Mouse (Mus musculus) urinary bladder, postnatal 14 days (tissue): ENCODE results near the gene Prss23.
A peak's percentile ranks its signal among the peaks of the same experiment; 100 is the strongest.

Experiments used
- DNase-seq: peaks from one replicate; pipeline ENCODE4 v3.0.0; 2021; ENCODE audit warnings: low spot score

The Prss23 gene

DNA sequence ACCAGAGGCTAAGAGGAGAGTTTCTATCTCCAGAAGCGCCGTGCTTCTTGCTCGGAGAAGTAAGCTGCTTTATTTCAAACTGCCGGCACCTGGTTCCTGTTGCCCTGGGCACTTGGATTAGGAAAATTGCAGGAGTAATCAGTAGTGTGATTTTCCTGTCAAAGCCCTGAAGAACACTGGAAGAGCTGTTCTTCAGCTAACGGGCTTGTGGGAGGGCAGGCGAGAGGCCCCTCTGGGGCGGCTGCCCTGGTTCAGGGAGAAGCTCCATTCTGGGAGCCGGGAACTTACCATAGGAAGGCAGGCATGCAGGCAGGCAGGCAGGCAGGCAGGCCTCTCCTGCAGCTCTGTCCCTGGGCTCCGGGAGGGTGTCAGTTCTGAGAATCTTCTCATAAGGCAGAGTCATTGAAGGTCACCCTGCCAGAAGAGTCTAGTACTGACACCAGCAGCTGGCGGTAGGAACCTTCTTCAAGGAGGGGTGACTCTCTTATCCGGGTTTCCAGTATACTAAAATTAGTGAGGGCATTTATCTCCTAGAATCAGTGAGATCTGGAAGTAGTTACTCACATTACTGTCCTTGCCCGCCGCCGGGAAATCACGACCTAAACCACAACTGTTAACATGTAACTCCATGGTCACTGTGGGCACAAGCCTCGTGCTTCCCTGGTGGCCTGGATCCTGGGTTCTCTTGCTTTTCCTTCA, at the start of gene Prss23:
TSS of gene Prss23 (minus strand) at position 457 of the 699 bp plus-strand sequence.
- DNase-seq, result no peak

DNA sequence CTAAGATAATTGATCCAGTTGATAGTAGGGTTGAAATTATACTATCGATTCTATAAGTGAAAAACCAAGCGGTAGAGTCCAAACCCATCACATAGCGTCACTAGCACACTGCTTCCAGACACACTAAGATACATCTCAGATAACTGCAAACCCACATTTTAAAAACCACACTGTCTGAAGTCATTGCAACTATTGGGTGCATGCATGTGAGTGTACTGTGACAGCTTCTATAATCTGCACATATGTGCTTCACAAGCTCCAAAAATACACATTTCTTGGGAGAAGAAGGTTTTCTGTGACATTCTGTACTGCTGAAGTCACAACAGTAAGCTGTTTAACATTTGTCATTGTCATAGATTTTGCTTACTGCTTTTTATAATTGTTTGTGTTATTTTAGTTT, 49.1 kb upstream of the Prss23 start:
- DNase-seq, result no peak

DNA sequence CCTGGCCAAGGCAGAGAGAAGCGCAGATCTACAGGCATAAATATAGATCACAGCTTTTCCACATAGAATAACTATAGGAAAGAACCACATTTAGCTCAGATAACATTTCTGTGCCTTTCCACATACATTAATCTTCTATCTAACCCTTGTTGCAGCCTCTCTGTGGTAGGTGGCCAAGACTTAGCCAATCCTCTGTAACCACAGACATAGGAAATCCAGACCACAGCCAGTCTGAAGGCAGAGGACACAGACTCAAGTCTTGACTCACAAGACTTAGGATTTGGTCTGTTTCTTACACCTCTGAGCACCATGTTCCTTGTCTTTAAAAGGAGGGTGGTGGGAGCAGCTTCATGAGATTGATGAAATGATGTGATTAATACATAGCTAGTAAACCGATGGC, 37.6 kb upstream of the Prss23 start:
- no peak for DNase-seq

DNA sequence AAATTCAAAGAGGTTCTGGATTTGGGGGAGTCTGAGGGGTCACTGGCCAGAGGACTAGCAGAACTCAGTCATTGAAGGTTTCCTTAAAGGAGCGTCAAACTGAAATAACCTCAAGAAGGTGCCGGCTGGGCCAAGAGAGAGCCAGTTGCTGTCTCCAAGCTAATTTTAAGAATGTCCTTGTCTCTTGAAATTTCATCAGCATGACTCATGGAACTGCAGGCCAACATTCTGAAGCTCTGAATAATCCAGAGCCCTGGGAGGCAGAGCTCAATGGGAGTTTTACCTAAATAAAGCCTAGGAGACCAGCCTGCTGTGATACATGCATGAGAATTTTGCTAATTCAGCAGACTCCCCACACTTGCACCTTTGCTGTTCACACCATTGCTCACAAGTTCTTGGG, 36.5 kb upstream of the Prss23 start:
- peak; percentile 65 for DNase-seq

DNA sequence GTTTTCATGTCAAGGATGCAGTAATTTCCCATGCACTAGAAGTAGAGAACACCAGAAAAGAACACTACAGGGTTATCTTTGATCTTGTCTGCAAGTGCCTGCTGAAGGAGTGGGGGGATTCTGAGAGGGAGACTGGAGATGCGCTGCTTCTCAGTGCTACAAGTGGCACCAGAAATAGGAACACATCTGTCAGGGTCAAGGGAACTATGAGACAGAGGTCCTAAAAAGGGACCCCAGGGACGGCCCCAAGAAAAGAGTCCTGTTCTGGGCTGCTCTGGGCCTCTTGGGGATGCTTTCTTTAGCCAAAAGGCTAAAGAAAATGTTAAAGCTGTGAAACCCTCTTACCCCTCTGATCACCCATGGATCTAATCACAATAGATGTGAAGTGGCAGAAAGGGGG, 35.2 kb upstream of the Prss23 start:
- no peak for DNase-seq

DNA sequence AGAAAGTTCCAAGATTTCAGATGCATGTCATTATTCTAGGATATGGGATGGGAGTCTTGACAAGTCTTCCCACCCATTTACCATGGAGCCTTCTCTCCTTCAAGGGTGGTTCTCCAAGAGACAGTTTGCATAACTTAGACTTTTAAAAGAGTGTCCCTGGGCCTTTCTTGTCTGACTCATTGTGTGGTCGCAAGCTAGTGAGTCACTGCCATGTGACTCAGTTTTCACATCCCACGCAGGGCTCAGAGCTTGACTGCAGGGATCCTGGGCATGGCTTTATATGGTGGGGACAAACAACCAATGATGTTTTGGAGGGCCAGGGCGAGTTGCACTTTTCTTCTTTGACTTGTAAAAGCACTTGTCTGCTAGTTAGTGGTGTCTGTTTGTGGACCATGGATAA, 34.0 kb upstream of the Prss23 start:
- peak; percentile 40 for DNase-seq

DNA sequence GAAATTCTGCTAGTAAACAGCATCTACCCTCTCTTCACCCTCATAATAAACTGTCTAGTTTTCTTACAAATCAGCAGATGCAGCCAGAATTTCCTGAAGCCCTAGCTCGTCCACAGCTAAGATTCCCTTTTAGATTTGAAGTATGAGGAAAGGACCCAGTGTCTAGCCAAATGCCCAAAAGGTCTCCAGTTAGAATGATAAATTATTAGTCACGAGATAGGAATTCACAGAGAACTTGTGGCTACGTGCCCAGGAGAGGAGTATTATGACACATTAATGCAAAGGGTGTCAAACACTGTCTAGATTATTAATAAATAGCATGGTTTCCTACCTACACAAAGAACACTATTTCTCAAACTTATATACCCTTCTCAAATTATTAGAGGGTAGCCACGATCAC, 32.6 kb upstream of the Prss23 start:
- DNase-seq, result peak; percentile 9

DNA sequence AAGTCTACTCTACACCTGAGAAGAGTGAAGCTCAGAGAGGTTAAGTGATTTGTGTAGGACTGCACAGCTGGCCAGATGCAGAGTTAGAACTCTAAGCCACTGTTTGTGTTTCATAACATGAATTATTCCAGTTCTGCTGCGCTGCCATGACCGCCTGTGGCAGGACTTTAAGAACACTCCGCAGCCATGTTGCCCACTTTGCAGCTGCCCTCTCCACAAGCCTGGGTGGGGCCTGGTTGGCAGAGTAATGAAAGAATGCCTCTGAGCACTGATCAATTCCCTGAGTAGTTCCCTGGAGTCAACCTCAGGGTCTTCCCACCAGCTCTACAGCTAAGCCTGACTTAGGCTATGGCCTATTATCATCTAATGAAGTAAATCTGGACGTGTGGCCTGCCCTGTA, 32.1 kb upstream of the Prss23 start:
- DNase-seq, result no peak

DNA sequence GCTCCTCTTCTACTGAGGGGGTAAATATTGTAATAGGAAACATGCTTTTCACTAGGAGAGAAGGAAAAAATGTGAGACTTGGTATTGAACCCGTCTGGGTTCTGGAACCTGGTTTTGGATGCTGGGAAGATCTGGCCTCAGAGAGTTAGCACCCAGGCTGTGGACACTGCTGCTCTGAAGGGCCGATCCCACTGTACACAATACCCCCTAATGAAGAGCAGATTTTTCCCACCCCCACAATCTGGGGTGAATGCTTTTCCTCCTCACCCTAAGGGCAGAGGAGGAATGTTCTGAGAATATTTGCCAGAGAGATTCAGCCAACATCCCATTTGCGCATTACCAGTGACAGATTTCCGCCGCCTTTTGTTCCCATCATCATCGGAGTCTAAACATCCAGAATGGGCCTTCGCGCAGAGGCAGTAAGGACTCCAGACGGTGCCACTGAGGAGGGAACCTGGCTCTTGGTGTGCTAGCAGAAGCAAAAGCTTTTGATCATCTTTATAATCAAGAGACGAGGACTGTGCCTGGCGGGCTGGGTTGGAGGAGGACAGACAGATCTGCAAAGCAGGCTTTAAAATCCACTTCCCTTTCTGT, 31.6 kb upstream of the Prss23 start:
- no peak for DNase-seq

DNA sequence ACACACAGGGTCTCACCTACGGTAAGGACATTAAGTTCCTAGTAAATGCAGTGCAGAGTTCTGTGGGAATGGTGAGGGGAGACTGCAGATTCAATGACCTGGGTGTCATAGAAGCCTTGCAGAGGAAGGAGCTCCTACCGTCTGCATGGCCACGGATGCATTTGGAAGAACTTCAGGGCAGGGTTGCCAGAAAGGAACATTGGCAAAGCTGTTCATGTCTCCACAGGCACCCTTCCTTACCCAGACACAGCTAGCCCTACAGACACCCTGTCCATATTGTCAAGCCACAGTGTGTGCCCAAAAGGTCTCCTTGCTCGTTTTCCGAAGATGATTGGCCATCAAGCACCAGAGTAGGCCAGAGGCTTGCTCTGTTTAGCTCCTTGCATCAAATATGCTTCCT, 30.1 kb upstream of the Prss23 start:
- DNase-seq, result no peak

DNA sequence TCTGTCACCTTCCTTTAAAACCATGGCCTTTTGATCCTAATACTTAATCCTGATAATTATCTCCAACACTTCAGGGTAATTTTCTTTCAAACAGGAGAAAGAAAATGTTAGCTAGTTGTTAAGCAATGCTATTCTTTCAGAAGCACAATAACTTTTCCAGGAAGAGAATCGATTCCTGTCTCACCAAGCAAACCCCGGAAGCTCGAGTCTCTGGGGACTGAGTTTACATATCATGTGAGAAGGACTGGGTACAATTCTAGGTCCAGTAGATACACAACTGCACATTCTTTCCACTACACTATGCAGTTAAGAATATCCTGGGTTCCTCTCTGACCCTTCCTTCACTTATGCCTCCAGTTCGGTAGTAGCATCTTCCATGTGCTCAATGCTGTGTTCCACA, 29.7 kb upstream of the Prss23 start:
- no peak for DNase-seq

DNA sequence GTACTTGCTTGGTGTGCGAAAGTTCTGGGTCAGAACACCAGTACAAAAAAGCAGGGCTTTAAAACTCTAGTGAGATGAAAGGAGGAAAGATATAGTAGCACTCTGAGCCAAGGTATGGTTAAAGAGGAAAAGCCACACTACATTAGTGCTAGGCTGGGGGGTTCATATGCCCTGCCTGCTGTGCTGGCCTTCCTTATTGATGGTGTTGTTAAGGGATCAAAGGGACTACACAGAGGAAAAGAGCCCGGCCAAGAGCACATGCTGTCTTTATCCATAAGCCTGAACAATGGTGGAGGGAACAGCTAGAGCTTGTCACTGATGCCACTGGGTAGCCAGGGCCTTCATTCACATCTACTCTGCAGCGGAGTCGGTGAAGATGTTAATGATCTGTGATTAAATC, 28.2 kb upstream of the Prss23 start:
- no peak for DNase-seq

DNA sequence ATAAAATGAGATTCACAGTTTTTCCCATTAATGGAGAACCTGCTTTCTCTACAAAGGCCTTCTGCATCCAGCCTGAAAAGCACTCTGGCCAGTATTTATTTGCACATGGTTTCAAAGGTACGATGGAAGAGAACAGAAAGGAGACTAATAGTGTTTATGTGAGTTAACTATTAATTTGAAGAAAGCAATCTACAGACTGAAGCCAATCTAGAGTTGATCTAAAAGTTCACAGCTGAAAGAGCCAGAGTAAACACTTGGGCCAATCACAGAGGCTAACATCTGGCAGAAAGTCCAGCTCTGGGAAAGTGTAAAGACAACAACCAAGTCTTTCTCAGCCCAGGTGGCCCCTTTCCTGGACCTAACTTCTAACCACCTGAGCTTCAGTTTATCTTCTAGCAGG, 27.1 kb upstream of the Prss23 start:
- no peak for DNase-seq

DNA sequence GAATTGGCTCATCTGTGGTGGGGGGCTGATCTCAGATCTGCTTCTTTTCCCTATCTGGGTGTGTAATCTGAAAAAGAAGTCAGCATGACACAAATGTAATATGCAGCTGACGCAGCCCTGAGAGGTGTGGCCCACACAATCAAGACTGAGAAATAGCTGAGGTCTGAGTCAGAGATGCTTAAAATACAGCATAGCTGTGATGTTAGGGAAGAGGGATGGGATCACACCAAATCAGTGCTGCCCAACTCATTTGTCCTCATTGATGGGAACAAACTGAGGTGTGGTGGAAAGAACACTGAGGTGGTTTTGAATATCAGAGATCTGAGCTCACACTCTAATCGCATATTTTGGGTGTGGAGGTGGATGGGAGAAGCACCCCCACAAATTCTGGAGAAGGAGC, 14.0 kb upstream of the Prss23 start:
- DNase-seq, result no peak

DNA sequence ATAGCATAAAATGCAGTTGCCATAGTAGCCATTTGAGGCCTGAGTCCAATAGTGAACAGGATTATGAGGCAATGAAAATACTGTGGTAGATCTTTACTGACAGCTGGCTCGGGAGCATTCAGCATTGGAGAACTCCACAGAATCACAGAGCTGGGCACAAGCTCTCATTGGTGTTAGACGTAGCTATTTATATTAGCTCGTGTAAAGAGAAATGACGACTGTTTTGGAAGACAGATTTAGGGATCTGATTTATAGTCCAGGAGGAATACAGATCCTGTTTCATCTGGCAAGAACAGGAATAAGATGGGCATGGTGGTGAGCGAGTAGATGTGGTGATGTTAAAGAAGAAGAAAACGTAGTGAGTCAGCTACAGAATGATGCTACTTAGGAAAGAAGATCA, 12.4 kb upstream of the Prss23 start:
- DNase-seq, result no peak

DNA sequence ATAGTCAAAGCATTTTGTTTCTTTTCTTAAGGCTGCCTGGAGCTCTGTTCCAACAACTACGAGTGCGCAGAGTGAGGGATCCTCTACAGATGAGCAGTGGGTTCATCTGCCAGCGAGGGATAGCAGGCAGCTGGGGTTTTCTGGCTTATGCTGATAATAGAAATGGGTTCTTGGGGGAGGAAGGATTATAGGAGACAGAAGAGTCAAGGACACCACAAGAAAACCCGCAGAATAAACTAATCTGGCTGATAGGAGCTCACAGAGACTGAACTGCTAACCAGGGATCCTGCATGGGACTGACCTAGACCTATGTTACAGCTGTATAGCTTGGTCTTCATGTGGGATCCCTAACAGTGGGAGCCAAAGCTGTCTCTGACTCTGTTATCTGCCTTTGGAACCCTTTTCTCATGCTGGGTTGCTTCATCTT, 456 bp upstream of the Prss23 start:
- DNase-seq, result no peak

DNA sequence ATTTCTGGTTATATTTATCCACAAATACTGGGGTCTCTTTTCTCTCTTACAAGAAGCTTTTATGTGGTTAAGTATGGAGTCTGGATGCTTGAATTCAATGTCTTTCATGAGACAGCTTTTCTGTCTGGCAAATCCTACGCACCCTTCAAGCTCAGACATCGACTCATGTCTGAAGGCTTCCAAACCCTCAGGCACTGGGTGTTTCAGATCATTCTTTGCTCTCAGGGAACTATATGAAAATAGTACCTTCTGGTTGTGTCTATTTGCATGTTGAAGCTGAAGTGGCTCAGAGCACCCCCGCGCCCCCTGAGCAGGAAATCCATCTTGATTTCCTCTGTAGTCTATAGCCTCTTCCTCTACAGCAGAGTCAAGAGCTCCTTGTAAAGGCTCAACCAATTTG, 3.2 kb downstream of the Prss23 start:
- DNase-seq, result no peak

DNA sequence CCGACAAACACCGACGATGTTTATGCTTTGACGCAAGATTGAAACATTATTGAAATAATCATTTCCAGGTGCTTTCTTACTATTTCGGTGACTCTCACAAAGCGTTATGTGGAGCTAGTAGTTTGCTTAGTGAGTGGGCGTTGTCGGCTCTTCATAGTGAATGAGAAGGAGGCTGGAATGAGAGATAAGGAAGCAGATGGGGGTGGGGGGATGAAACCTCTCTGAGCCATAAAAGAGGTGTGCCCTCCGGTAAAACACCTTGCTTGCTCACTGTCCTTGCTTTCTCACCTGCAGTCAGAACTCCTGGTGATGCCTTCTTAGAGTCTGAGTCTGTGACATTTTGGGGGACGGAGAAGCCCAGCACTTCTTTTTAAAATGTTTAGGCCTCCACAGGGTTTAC, 4.8 kb downstream of the Prss23 start:
- no peak for DNase-seq

DNA sequence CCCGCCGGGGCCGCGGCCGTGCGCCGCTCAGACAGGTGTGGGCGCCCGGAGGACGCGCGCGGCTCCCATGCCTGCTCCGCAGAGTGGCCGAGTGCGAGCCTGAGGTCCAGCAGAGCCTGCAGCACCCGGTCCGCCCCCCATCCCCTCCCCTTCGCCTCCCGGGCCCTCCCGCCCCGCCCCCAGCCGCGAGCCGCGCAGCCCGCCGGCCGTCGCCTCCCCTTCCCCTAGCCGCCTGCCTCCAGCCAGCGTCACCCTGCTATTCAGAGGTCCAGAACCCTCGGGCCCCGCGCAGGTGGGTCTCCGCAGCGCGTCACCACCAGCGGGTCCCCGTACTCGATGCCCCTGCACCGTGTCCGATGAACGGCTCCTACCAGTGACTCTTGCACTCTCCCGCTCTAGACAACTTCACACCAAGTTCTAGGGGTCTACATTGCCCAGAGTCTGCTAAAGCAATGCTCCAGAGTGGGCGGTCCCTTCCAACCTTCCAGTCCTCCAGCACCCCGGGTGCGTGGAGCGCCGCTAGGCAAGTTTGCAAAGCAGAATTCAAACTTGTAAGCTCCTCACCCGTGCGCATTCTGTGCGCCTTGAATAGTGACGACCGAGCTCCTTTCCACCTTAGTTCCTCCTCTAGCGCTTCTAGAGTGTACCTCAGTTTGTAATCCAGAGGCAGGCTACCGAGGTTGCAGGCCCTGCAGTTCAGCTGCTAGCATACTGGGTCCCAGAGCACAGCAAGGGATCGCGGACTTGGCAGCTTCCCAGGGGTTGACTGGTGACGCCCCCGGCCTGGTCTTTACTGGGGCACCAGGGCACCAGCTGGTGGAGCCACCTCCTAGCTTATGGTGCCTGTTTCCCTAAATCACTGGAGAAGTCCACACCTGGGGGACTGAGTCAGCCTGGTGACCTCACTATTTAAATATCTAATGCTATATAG, 9.3 kb downstream of the Prss23 start:
- DNase-seq, result peak; percentile 78

DNA sequence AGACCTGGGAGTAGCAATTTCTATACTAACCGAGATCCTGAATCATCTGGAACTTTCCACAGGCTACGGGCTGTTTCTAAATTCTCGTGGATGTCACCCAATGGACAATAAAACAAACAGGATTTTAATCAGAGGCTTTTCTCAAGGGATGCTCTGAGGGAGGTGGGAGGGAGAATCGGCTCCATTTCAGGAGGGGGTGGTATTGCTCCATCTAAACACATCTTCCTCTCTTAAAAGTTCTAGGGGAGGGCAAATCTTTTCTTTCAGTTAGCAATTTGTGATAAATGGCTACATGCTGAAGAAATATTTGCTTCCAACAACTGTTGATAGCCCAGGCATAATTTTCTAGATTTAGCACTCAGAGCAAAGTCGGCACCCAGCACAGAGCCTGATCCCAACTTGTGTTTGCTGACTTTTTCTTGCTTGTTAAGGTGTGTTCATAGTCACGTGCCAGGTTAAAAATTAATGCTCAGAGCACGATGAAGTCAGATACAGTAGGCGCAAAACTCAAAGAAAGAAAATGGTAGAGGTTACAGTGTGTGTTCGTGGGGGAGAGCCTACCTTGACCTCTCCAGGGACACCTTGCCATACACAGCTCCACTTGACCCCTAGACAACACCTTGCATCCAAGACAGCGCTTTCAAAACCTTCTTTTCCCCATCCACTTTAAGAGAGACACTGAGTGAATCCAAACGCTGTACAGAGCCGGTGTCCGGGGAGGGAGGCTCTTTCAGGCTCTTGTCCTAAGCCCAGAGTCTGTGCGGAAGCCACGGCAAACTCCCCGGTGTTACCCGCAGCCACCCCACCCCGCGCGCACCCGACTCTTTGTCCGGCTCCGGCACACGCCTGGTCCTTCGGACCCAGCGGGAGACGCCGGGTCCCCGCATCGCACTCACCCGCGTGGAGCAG, 10.2 kb downstream of the Prss23 start:
- DNase-seq, result no peak

DNA sequence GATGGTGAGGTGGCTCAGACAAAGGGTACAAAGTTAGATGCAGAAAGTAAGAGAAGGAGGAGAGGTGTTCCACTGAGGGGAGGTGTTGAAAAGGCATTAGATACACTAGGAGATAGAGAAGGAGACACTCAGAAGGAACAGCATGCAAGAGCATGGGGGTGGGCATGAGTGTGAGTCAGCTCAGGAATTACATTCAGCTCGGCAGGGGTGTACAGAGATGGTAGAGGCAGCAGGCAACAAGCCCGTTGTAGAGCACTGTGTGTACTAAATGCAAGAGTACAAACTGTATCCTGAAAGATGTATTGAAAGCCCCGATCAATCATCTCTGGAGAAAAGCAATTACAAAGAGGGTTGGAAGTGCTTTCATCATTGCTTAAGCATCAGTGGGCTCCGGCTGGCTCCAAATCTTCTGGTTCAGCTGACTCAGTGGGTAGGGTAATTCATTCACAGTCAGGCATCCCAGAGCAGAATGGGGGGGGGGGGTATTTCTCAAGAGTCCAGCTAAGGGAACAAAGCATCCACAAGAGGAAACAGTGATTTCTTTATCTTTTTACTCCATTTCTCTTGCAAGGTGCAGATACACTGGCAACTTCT, 15.0 kb downstream of the Prss23 start:
- no peak for DNase-seq

DNA sequence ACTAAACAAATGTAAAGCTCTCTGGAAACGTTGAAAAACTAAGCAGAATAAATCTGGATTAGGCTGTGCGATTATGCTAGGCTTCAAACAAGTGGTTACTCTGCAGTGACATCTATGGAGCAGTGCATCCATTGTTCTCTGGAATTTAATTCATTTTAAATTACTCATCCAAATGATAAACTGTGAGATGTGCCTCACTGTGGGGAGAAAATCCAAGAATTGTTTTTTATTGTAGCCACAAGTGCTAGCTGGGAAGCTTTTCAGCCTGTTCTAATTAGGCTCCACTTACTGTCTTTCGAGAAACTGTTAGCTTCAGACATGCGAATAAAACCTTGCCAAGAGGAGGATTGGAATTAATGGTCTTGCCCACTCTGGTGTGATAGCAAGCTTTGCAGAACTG, 18.3 kb downstream of the Prss23 start:
- DNase-seq, result no peak
